Mouse (Mus musculus): Measurements from ENCODE around the gene Nup214. TPM values are rescaled to one million over a fixed set of nuclear protein-coding genes. Genes with fewer than 3 reads are reported as not detected.

Nup214 gene
- total and polyA plus RNA-seq, 3 experiments, result 33.1 to 90.8 (median 55.5) TPM

DNA sequence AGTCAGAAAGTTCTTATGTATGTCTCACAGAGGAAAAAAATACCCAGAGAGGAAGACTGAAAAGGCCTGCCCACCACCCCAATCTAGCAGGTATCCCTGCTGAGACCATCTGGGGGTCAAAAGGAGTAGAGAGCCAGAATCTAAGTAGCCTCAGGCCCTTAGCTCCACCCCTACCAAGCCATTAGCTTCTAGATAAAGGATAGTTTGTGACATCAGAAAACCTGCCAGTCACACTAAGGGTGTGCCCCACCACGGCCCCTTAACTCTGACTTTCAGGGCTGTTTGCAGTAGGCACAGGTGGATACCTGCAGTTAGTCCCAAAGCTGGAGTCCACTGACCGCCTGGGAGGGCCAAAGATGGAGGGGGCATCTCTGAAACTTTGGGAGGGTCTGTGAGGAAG lies 111.0 kb downstream of the Nup214 start:
- peaks cover 11% of the 10 kb centered on the region for H3K9me3 ChIP-seq (replicated peaks)
- DNase-seq (ENCODE audit: low spot score) (no peak), ATAC-seq (ENCODE audit: extremely low read depth, insufficient number of reproducible peaks, low FRiP score, poor library complexity, severe bottlenecking) (no peak)
- peaks cover 75% of the 10 kb centered on the region for H3K27me3 ChIP-seq (ENCODE audit: insufficient read depth, low read length)
- H3K4me3 ChIP-seq (ENCODE audit: low read depth, low read length), result no peak overlapping the region
- H3K36me3 ChIP-seq (replicated peaks), result no peaks in the 10 kb centered on the region
- H3K4me1 ChIP-seq (ENCODE audit: insufficient read depth, low read depth, low read length), result peaks cover 42% of the 10 kb centered on the region
- TF ChIP-seq GATA1 (IDR thresholded peaks at IDR 0.05; ENCODE audit: borderline replicate concordance, low read length), result no peak
- no peak for TF ChIP-seq CTCF (IDR thresholded peaks at IDR 0.05; ENCODE audit: low read depth, low read length)
- no peak for TF ChIP-seq GATA2 (IDR thresholded peaks at IDR 0.05; ENCODE audit: borderline replicate concordance, low read depth, low read length)
- TF ChIP-seq TAL1 (conservative IDR thresholded peaks at IDR 0.05; ENCODE audit: low read depth, low read length), result no peak
- TF ChIP-seq POLR2AphosphoS5 (IDR thresholded peaks at IDR 0.05; ENCODE audit: insufficient replicate concordance, low read depth, low read length), result no peak

DNA sequence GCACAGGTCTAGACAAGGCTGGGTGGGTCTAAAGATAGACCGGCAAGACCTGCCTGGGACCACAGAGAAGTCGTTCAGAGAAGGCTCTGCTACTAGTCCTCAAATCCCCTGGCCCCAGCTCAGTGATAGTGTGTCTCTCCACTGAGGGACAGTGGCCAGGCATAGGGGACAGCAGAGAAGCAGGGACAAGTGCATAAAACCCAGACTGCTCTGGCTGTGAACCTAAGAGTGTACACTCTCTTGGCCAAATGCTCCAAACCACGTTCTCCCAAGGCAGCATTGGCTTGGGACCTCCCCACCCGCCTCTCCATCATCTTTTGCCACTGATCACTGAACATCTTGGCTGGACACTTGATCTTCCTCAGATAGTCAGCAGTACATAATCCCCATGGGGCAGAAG lies 113.4 kb downstream of the Nup214 start:
- H3K36me3 ChIP-seq (replicated peaks), result no peaks in the 10 kb centered on the region
- no peak overlapping the region for H3K4me3 ChIP-seq (ENCODE audit: low read depth, low read length)
- peaks cover 25% of the 10 kb centered on the region for H3K4me1 ChIP-seq (ENCODE audit: insufficient read depth, low read depth, low read length)
- no peak for TF ChIP-seq GATA2 (IDR thresholded peaks at IDR 0.05; ENCODE audit: borderline replicate concordance, low read depth, low read length)
- no peak for TF ChIP-seq POLR2AphosphoS5 (IDR thresholded peaks at IDR 0.05; ENCODE audit: insufficient replicate concordance, low read depth, low read length)
- TF ChIP-seq TAL1 (conservative IDR thresholded peaks at IDR 0.05; ENCODE audit: low read depth, low read length), result no peak
- no peak for TF ChIP-seq GATA1 (IDR thresholded peaks at IDR 0.05; ENCODE audit: borderline replicate concordance, low read length)
- TF ChIP-seq CTCF (IDR thresholded peaks at IDR 0.05; ENCODE audit: low read depth, low read length), result no peak
- H3K9me3 ChIP-seq (replicated peaks), result peaks cover 11% of the 10 kb centered on the region
- DNase-seq (ENCODE audit: low spot score) (no peak), ATAC-seq (ENCODE audit: extremely low read depth, insufficient number of reproducible peaks, low FRiP score, poor library complexity, severe bottlenecking) (no peak)
- peaks cover 77% of the 10 kb centered on the region for H3K27me3 ChIP-seq (ENCODE audit: insufficient read depth, low read length)

DNA sequence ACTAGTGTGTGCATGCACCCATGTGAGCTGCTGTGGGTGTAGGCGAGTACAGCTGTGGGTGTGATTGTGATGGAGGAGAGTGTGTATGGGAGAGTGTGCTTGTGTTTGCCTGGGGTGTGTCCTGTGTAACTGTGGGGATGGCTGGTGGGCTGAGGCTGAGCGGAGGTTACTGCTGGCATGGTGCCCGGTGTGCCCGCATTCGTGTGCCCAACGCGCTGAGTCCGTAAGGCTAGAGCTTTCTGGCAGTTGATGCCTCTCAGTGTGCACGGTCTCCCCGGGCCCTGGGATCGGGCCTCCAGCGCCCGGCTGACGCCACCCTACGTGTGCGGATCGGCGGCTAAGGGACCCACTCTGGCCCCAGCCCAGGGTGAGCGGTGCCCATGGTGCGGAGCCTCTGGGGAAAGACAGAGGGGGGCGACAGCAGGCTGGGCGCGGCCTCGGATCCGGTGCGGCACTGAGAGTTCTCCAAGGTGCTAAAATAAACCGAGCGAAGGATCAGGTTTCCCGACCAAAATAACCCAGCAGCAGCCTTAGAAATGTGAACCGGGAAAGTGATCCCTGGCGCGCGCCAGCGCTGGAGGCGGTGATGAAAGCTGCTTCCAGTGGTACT lies 114.2 kb downstream of the Nup214 start:
- no peak for ATAC-seq (ENCODE audit: extremely low read depth, insufficient number of reproducible peaks, low FRiP score, poor library complexity, severe bottlenecking)

GRCm38 (mm10) chr2:32089606-32090005 lies 115.4 kb downstream of the Nup214 start:
- ATAC-seq (ENCODE audit: extremely low read depth, insufficient number of reproducible peaks, low FRiP score, poor library complexity, severe bottlenecking), result no peak
- no peak for DNase-seq (ENCODE audit: low spot score)
- Histone ChIP-seq H3K27me3 (ENCODE audit: insufficient read depth, low read length) (peaks cover 62% of the 10 kb centered on the region), H3K9me3 (replicated peaks) (no peaks in the 10 kb centered on the region), H3K36me3 (replicated peaks) (no peaks in the 10 kb centered on the region), H3K4me1 (ENCODE audit: insufficient read depth, low read depth, low read length) (peaks cover 9% of the 10 kb centered on the region), H3K4me3 (ENCODE audit: low read depth, low read length) (no peak overlapping the region)
- TF ChIP-seq CTCF (IDR thresholded peaks at IDR 0.05; ENCODE audit: low read depth, low read length), result no peak

More for the DNA sequence above, 114.2 kb downstream of the Nup214 start:
- no peak overlapping the region for H3K4me3 ChIP-seq (ENCODE audit: low read depth, low read length)
- no peak for DNase-seq (ENCODE audit: low spot score)
- no peak for TF ChIP-seq CTCF (IDR thresholded peaks at IDR 0.05; ENCODE audit: low read depth, low read length)
- peaks cover 6% of the 10 kb centered on the region for H3K9me3 ChIP-seq (replicated peaks)
- H3K27me3 ChIP-seq (ENCODE audit: insufficient read depth, low read length), result peaks cover 71% of the 10 kb centered on the region
- H3K36me3 ChIP-seq (replicated peaks), result no peaks in the 10 kb centered on the region
- H3K4me1 ChIP-seq (ENCODE audit: insufficient read depth, low read depth, low read length), result peaks cover 20% of the 10 kb centered on the region

DNA sequence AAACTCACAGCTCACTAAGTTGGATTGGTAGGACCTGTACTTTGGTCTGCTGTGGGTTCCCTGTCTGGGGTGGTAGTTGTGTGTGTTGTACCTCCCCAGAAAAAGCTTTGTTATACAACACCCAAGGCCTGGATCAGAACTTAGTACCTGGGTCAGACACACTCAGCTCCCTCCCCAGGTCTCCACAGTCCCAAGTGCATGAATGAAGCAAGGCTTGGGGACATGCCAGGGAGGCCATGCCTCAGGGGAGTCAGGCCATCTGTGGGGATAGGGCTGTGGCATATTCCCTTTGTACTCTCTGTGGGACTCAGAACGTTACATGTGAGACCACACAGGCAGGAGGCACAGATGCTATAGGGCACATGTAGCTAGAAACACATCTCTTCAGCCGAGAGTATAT lies 115.9 kb downstream of the Nup214 start:
- Histone ChIP-seq H3K27me3 (ENCODE audit: insufficient read depth, low read length) (peaks cover 59% of the 10 kb centered on the region), H3K4me1 (ENCODE audit: insufficient read depth, low read depth, low read length) (peaks cover 5% of the 10 kb centered on the region), H3K36me3 (replicated peaks) (no peaks in the 10 kb centered on the region), H3K4me3 (ENCODE audit: low read depth, low read length) (no peak overlapping the region), H3K9me3 (replicated peaks) (no peaks in the 10 kb centered on the region)
- DNase-seq (ENCODE audit: low spot score) (no peak), ATAC-seq (ENCODE audit: extremely low read depth, insufficient number of reproducible peaks, low FRiP score, poor library complexity, severe bottlenecking) (no peak)
- no peak for TF ChIP-seq GATA1 (IDR thresholded peaks at IDR 0.05; ENCODE audit: borderline replicate concordance, low read length)
- TF ChIP-seq CTCF (IDR thresholded peaks at IDR 0.05; ENCODE audit: low read depth, low read length), result no peak
- no peak for TF ChIP-seq TAL1 (conservative IDR thresholded peaks at IDR 0.05; ENCODE audit: low read depth, low read length)
- TF ChIP-seq POLR2AphosphoS5 (IDR thresholded peaks at IDR 0.05; ENCODE audit: insufficient replicate concordance, low read depth, low read length), result no peak
- TF ChIP-seq GATA2 (IDR thresholded peaks at IDR 0.05; ENCODE audit: borderline replicate concordance, low read depth, low read length), result no peak

GRCm38 (mm10) chr2:32091956-32092355 lies 117.7 kb downstream of the Nup214 start:
- no peaks in the 10 kb centered on the region for H3K9me3 ChIP-seq (replicated peaks)
- ATAC-seq (ENCODE audit: extremely low read depth, insufficient number of reproducible peaks, low FRiP score, poor library complexity, severe bottlenecking) (no peak), DNase-seq (ENCODE audit: low spot score) (no peak)
- TF ChIP-seq TAL1 (conservative IDR thresholded peaks at IDR 0.05; ENCODE audit: low read depth, low read length) (no peak), GATA1 (IDR thresholded peaks at IDR 0.05; ENCODE audit: borderline replicate concordance, low read length) (no peak), POLR2AphosphoS5 (IDR thresholded peaks at IDR 0.05; ENCODE audit: insufficient replicate concordance, low read depth, low read length) (no peak), GATA2 (IDR thresholded peaks at IDR 0.05; ENCODE audit: borderline replicate concordance, low read depth, low read length) (no peak), CTCF (IDR thresholded peaks at IDR 0.05; ENCODE audit: low read depth, low read length) (no peak)
- H3K27me3 ChIP-seq (ENCODE audit: insufficient read depth, low read length), result peaks cover 58% of the 10 kb centered on the region
- H3K36me3 ChIP-seq (replicated peaks), result no peaks in the 10 kb centered on the region
- H3K4me3 ChIP-seq (ENCODE audit: low read depth, low read length), result no peak overlapping the region
- no peaks in the 10 kb centered on the region; the same call in 1 of the 2 replicates for H3K4me1 ChIP-seq (ENCODE audit: insufficient read depth, low read depth, low read length)
